Mouse (Mus musculus): ENCODE data around the gene Tmem63c. TPM values are rescaled to one million over a fixed set of nuclear protein-coding genes. Genes with fewer than 3 reads are reported as not detected.

Gene Tmem63c
- polyA plus RNA-seq, 1 experiment from 2014 or later: 0.10 TPM

- H3K4me3 ChIP-seq (replicated peaks): no peak overlapping the region
- H3K4me2 ChIP-seq: no peak overlapping the region
- H3K27ac ChIP-seq: no peak overlapping the region
- H3K9ac ChIP-seq: no peak overlapping the region
- peaks cover 12% of the 10 kb centered on the region; the same call in 1 of the 2 replicates for H3K36me3 ChIP-seq
- peaks cover 36% of the 10 kb centered on the region for H3K27me3 ChIP-seq
- no peak for ATAC-seq (replicated peaks; ENCODE audit: low FRiP score)
- peaks cover 10% of the 10 kb centered on the region for H3K4me1 ChIP-seq
- WGBS: 82% methylated on average over 4 of the region's 4 CpGs
- no peaks in the 10 kb centered on the region for H3K9me3 ChIP-seq (replicated peaks)
Observed at GRCm38 (mm10) chr12:87104796-87105195, 83.7 kb downstream of the Tmem63c start.

- H3K4me2 ChIP-seq: no peak overlapping the region
- H3K4me3 ChIP-seq (replicated peaks): no peak overlapping the region
- H3K27ac ChIP-seq: no peak overlapping the region
- peaks cover 10% of the 10 kb centered on the region for H3K27me3 ChIP-seq
- H3K9me3 ChIP-seq (replicated peaks): no peaks in the 10 kb centered on the region
- no peak for ATAC-seq (replicated peaks; ENCODE audit: low FRiP score)
- peaks cover under 1% of the 10 kb centered on the region; the same call in 1 of the 2 replicates for H3K4me1 ChIP-seq
- no peak overlapping the region for H3K9ac ChIP-seq
- WGBS: 45% methylated on average over 3 of the region's 3 CpGs
- H3K36me3 ChIP-seq: peaks cover 28% of the 10 kb centered on the region
Observed at GRCm38 (mm10) chr12:87107357-87107977, 86.3 kb downstream of the Tmem63c start.

DNA sequence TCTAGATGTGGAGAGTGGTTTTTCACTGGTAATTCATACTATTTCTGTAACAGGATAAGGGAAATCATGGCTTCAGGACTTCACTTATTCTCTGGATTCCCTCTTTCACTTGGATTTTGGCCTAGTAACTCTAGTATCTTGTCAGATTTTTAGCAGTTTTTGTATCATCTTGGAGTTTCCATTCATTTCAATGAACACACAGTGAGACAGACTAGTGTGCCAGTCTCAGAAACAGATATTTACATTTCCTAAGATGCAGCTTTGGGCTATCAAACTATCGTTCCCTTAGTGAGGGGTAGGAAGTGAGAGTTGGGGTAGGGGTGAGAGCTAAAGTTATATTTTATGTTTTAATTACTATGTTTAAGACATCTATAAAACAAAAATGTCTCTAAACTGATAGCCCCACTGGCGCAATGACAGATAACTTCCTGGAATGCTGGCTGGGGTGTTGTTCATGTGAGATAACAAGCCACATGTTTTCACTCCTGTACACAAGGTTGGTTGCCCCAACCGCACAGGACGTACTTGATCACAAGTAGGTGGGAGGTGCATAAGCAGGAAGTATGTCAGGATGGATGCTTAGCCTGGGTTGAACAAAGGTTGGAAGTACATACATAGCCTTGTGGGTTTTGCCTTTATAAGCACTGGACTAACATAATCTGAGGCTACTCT, 100.9 kb downstream of the Tmem63c start:
- Histone ChIP-seq H3K4me2 (no peak overlapping the region), H3K27me3 (no peaks in the 10 kb centered on the region)
- 74% methylated on average over 4 of the region's 4 CpGs for WGBS

GRCm38 (mm10) chr12:87127256-87127655, 106.1 kb downstream of the Tmem63c start:
- no peak overlapping the region for H3K9ac ChIP-seq
- no peak for ATAC-seq (replicated peaks; ENCODE audit: low FRiP score)
- H3K36me3 ChIP-seq: peaks cover 64% of the 10 kb centered on the region
- no peak overlapping the region for H3K27ac ChIP-seq
- H3K4me3 ChIP-seq (replicated peaks): no peak overlapping the region
- no peaks in the 10 kb centered on the region for H3K27me3 ChIP-seq
- no peak overlapping the region for H3K4me2 ChIP-seq
- no peaks in the 10 kb centered on the region for H3K4me1 ChIP-seq
- 64% methylated on average over 4 of the region's 4 CpGs for WGBS
- H3K9me3 ChIP-seq (replicated peaks): no peaks in the 10 kb centered on the region

More for the DNA sequence above, 100.9 kb downstream of the Tmem63c start:
- H3K36me3 ChIP-seq: peaks cover 58% of the 10 kb centered on the region
- H3K4me1 ChIP-seq: no peaks in the 10 kb centered on the region
- no peak overlapping the region for H3K4me3 ChIP-seq (replicated peaks)
- H3K27ac ChIP-seq: no peak overlapping the region
- no peak for ATAC-seq (replicated peaks; ENCODE audit: low FRiP score)
- H3K9ac ChIP-seq: no peak overlapping the region
- H3K9me3 ChIP-seq (replicated peaks): no peaks in the 10 kb centered on the region

DNA sequence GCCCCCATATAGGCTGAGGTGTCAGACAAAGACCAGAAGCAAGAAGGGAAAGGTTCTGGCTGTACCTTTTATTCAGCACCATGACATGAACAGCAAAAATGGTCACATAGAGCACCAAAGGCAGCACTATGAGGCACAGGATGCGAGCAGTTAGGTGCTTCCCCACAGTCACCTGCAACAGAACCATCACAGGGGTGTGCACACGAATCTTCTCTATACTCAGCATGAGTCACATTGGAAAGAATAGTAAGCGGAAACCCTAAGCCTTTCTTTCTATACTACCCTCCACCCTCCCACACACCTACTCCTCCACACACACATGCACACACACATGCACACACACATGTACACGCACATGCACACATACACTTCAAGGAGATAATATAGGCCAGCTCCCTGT, 109.1 kb downstream of the Tmem63c start:
- Histone ChIP-seq H3K27me3 (no peaks in the 10 kb centered on the region), H3K9ac (no peak overlapping the region), H3K27ac (no peak overlapping the region), H3K4me2 (no peak overlapping the region), H3K9me3 (replicated peaks) (no peaks in the 10 kb centered on the region), H3K4me1 (no peaks in the 10 kb centered on the region), H3K4me3 (replicated peaks) (no peak overlapping the region), H3K36me3 (peaks cover 50% of the 10 kb centered on the region)
- WGBS: 80% methylated on average over 4 of the region's 4 CpGs
- ATAC-seq (replicated peaks; ENCODE audit: low FRiP score): no peak

DNA sequence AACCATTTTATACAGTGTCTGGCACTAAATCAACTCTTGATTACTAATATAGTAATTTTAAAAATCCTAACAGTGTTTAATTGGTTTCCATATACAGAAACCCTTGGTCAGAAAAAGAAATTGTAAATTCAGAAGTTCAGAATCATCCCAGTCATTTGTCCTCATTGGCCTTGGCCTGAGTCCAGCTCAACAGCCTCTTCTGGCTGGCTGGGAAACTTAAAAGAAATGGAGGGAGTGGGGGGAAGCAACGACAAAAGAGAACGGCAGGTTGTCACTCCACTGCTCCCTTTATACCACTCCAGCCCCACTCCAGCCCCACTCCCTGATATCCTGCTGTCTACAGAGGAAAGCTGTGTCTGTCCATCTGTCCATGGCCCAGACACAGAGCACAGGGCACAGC, 110.0 kb downstream of the Tmem63c start:
- H3K27me3 ChIP-seq: no peaks in the 10 kb centered on the region
- H3K27ac ChIP-seq: no peak overlapping the region
- H3K4me1 ChIP-seq: no peaks in the 10 kb centered on the region
- no peak for ATAC-seq (replicated peaks; ENCODE audit: low FRiP score)
- no peaks in the 10 kb centered on the region for H3K9me3 ChIP-seq (replicated peaks)
- no peak overlapping the region for H3K9ac ChIP-seq
- peaks cover 46% of the 10 kb centered on the region for H3K36me3 ChIP-seq
- no peak overlapping the region for H3K4me2 ChIP-seq
- H3K4me3 ChIP-seq (replicated peaks): no peak overlapping the region
- 73% methylated on average over 2 of the region's 2 CpGs for WGBS

DNA sequence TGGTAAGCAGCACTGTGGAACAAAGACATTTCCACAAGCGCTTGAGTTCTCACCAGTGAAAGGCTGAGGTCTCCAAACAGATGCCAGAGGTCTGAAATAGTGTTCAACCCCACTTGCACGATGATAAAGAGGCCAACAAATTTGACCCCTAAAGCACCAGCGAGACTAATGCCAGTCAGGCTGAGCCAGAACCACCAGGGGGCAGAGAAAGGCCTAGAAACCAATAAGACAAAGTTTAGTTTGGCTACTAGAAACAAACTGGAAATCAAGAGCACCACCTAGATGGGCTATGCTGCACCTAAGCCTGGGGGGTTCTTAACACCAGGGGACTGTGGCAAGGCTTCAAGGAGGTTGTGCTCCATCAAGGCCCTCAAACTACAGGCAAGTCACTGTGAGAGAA, 110.5 kb downstream of the Tmem63c start:
- ATAC-seq (replicated peaks; ENCODE audit: low FRiP score): no peak
- H3K4me1 ChIP-seq: no peaks in the 10 kb centered on the region
- H3K27ac ChIP-seq: no peak overlapping the region
- H3K9me3 ChIP-seq (replicated peaks): no peaks in the 10 kb centered on the region
- no peak overlapping the region for H3K4me3 ChIP-seq (replicated peaks)
- 76% methylated on average over 3 of the region's 3 CpGs for WGBS
- no peak overlapping the region for H3K9ac ChIP-seq
- H3K36me3 ChIP-seq: peaks cover 46% of the 10 kb centered on the region
- no peak overlapping the region for H3K4me2 ChIP-seq
- H3K27me3 ChIP-seq: no peaks in the 10 kb centered on the region

- Histone ChIP-seq H3K36me3 (peaks cover 51% of the 10 kb centered on the region), H3K9ac (no peak overlapping the region), H3K4me1 (no peaks in the 10 kb centered on the region), H3K4me2 (no peak overlapping the region), H3K27ac (no peak overlapping the region), H3K9me3 (replicated peaks) (no peaks in the 10 kb centered on the region), H3K27me3 (no peaks in the 10 kb centered on the region), H3K4me3 (replicated peaks) (no peak overlapping the region)
- ATAC-seq (replicated peaks; ENCODE audit: low FRiP score): no peak
- WGBS: 90% methylated on average over 6 of the region's 6 CpGs
Observed at GRCm38 (mm10) chr12:87132210-87132609, 111.1 kb downstream of the Tmem63c start.

- H3K27me3 ChIP-seq: no peaks in the 10 kb centered on the region
Observed at GRCm38 (mm10) chr12:87132784-87133183, 111.6 kb downstream of the Tmem63c start.

DNA sequence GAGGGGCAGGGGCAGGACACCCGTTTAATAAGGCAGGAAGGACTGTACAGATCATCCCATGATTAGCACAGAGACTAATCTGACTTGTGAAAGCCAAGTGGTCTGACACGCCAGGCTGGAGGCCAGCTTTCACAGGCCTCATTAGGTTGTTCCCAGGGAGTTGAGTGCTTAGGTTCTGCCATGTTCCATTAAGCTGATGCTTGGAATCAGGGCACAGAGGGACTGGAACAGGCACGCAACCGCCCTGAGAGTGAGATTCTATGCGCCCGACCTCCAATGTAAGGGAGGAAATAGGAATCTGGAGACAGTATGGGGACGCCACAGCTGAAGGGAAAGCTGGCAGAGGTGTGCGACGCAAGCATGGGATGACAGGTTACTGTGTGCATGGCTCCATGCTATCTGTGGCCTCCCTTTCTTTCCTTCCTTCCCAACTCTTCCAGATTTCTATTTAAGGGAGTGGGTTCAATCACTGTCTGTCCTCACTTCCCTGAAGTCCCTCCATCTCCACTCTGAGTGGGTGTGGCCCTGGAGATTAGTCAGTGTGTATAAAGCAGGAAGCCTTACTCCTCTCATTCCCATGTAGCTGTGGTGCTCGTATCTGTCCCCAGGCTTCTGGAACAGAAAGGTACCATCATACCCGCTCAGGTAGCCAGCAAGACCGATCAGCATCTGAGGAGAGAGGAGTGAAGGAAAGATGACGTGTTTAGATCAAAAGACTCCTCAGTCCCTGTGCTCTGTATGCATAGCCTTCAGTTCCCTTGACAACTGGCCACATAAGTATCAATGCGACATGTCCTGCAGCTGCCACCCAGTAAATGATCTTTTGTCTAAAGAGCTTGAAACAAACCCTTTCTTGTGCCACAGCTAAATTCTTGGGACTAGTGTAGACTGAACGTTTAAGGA, 116.5 kb downstream of the Tmem63c start:
- Histone ChIP-seq H3K36me3 (peaks cover 24% of the 10 kb centered on the region), H3K4me2 (no peak overlapping the region), H3K27ac (no peak overlapping the region), H3K27me3 (no peaks in the 10 kb centered on the region), H3K4me1 (peaks cover 8% of the 10 kb centered on the region), H3K4me3 (replicated peaks) (no peak overlapping the region), H3K9me3 (replicated peaks) (no peaks in the 10 kb centered on the region), H3K9ac (no peak overlapping the region)
- WGBS: 88% methylated on average over 15 of the region's 15 CpGs
- no peak for ATAC-seq (replicated peaks; ENCODE audit: low FRiP score)

More at GRCm38 (mm10) chr12:87132784-87133183, 111.6 kb downstream of the Tmem63c start:
- H3K4me3 ChIP-seq (replicated peaks): no peak overlapping the region
- no peaks in the 10 kb centered on the region for H3K4me1 ChIP-seq
- 96% methylated on average over 9 of the region's 9 CpGs for WGBS
- no peaks in the 10 kb centered on the region for H3K9me3 ChIP-seq (replicated peaks)
- no peak overlapping the region for H3K27ac ChIP-seq
- no peak overlapping the region for H3K4me2 ChIP-seq
- H3K9ac ChIP-seq: no peak overlapping the region
- H3K36me3 ChIP-seq: peaks cover 55% of the 10 kb centered on the region
- ATAC-seq (replicated peaks; ENCODE audit: low FRiP score): no peak

DNA sequence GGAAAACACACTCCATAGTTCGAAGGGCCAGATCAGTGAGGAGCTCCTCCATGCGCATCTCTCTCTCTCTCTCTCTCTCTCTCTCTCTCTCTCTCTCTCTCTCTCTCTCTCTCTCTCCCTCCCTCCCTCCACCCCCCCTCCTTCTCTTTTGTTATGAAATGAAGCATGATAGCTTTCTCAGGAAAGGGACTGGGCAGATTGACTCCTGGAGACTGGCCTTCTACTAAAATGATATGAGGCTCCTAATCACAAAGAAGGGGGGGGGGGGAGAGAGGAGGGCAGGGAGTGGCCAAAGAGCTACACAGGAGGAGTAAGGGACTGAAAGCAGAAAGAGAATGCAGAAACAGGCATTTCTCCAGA, 117.2 kb downstream of the Tmem63c start:
- 88% methylated on average over 2 of the region's 2 CpGs for WGBS
- H3K27me3 ChIP-seq: no peaks in the 10 kb centered on the region
- H3K4me2 ChIP-seq: no peak overlapping the region
- no peak overlapping the region for H3K4me3 ChIP-seq (replicated peaks)
- H3K9me3 ChIP-seq (replicated peaks): no peaks in the 10 kb centered on the region
- H3K27ac ChIP-seq: no peak overlapping the region
- no peak for ATAC-seq (replicated peaks; ENCODE audit: low FRiP score)
- no peak overlapping the region for H3K9ac ChIP-seq
- H3K4me1 ChIP-seq: peaks cover 8% of the 10 kb centered on the region
- peaks cover 19% of the 10 kb centered on the region for H3K36me3 ChIP-seq

DNA sequence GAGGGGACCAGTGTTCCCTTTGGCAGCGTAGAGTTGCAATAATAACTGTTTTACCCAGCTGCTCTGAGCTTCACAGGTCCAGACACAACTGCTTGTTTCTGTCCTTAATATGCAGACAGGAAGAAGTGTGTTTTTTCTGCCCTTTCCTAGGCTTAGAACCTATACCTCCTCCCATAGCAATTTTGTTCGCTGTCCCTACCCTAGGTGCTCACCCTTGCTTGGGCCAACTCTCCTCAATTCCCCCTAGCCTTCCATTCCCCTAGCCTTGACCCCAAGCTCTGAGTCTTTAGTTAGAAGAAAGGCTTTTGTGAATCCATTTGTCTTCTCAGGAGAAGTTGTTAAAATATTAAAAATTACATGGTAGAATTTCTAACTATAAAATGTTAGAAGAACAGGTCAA, 117.6 kb downstream of the Tmem63c start:
- Histone ChIP-seq H3K27ac (no peak overlapping the region), H3K9ac (no peak overlapping the region), H3K27me3 (no peaks in the 10 kb centered on the region), H3K9me3 (replicated peaks) (no peaks in the 10 kb centered on the region), H3K4me3 (replicated peaks) (no peak overlapping the region), H3K36me3 (peaks cover 17% of the 10 kb centered on the region), H3K4me2 (no peak overlapping the region), H3K4me1 (peaks cover 8% of the 10 kb centered on the region)
- 64% methylated on average over 2 of the region's 2 CpGs for WGBS
- no peak for ATAC-seq (replicated peaks; ENCODE audit: low FRiP score)
